Mouse (Mus musculus) limb, embryonic 13.5 days (tissue): Measurements from ENCODE around the gene Gm17657. TPM values are rescaled to one million over a fixed set of nuclear protein-coding genes. Genes with fewer than 3 reads are reported as not detected.
A peak's percentile ranks its signal among the peaks of the same experiment; 100 is the strongest.

Source experiments
- ATAC-seq: fragments of 200-750 bp; cut with Nextera tagmentation; 2 replicates; pipeline ENCODE4 v1.8.0; 2017; ENCODE audit warnings: low read depth, moderate number of reproducible peaks, moderate TSS enrichment; ENCODE audit not compliant: low FRiP score
- H3K27ac ChIP-seq: fragments of 300-500 bp; sonication (generic); 2 replicates; pipeline ENCODE4 v1.5.1; 2015; ENCODE audit warnings: inconsistent platforms, mild to moderate bottlenecking, moderate library complexity
- H3K27me3 ChIP-seq: fragments of 300-500 bp; sonication (generic); 2 replicates; pipeline ENCODE4 v1.6.1; 2015; ENCODE audit warnings: mild to moderate bottlenecking, inconsistent platforms
- H3K36me3 ChIP-seq: fragments of 300-500 bp; sonication (generic); 2 replicates; pipeline ENCODE4 v1.6.1; 2015; ENCODE audit warnings: inconsistent platforms, mild to moderate bottlenecking, moderate library complexity
- H3K4me1 ChIP-seq: fragments of 300-500 bp; sonication (generic); 2 replicates; pipeline ENCODE4 v1.6.1; 2015; ENCODE audit warnings: inconsistent platforms
- H3K4me2 ChIP-seq: fragments of 300-500 bp; sonication (generic); replicated peaks from 2 replicates; pipeline ENCODE4 v1.6.1; 2015; ENCODE audit warnings: inconsistent platforms, mild to moderate bottlenecking, moderate library complexity
- H3K4me3 ChIP-seq: fragments of 300-500 bp; sonication (generic); 2 replicates; pipeline ENCODE4 v1.5.1; 2015; ENCODE audit warnings: moderate library complexity, mild to moderate bottlenecking, inconsistent platforms
- H3K9ac ChIP-seq: fragments of 300-500 bp; sonication (generic); 2 replicates; pipeline ENCODE4 v1.6.1; 2015; ENCODE audit warnings: mild to moderate bottlenecking, inconsistent platforms
- H3K9me3 ChIP-seq: fragments of 300-500 bp; sonication (generic); 2 replicates; pipeline ENCODE4 v1.6.1; 2016; ENCODE audit warnings: inconsistent platforms
- WGBS: fragments of 180-500 bp; shearing (Covaris S2); methylation state at CpG from one replicate; pipeline ENCODE4 v1.1.7; 2015; 5-methylcytosine and 5-hydroxymethylcytosine counted together
- polyA plus RNA-seq: library from polyadenylated mRNA; unstranded; fragments of >200 nt; fragmentation: Nextera tagmentation; extraction: Ambion mirVana; gene quantifications from 2 replicates; pipeline ENCODE4 v1.2.1, GENCODE M21; 2015

Gm17657 gene
- polyA plus RNA-seq, 1 experiment from 2014 or later = not detected

DNA sequence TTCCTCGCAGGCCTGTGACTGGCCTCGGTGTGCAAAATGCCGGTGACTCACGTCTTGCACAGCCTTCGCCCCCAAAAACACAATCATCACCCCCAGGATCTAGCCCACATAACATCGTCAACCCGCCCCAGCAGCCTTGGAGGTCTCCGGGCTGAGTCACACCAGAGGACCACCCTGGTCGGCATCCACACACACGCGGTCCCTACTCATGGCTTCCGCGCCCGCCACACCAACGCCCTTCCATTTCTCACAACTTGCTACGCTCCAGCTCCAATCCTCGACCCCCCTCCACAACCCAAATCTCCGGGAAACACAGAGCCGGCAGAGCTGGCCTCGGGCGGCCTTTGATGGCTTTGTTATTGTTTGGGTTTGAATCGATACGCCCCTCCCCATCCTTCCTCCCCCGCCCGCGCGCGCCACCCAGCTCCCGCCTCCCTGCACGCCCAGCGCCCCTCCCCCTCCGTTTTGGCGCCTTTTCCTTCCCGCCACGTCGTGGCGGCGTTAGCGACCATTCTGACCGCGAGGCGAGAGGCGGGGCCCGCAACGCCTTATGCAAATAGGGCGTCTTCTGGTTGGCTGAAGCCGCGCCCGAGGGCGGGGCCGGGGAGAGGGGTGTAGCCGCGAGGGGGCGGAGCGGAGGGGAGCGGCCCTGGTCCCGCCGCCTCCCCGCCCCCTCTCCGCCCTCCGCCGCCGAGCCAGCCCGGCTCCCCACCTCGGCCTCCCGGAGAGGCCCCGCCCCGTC is 59.3 kb downstream of the Gm17657 start:
- no peaks in the 10 kb centered on the region for H3K9me3 ChIP-seq
- H3K27ac ChIP-seq = peak overlapping the region; percentile 96
- H3K27me3 ChIP-seq = no peaks in the 10 kb centered on the region
- peaks cover 26% of the 10 kb centered on the region for H3K4me1 ChIP-seq
- under 1% methylated on average over 62 of the region's 68 CpGs for WGBS
- H3K4me3 ChIP-seq = peak overlapping the region; percentile 78
- ATAC-seq = peak; percentile 92
- H3K4me2 ChIP-seq = peak overlapping the region; percentile 82
- H3K36me3 ChIP-seq = peaks cover 18% of the 10 kb centered on the region
- peak overlapping the region; percentile 93 for H3K9ac ChIP-seq

DNA sequence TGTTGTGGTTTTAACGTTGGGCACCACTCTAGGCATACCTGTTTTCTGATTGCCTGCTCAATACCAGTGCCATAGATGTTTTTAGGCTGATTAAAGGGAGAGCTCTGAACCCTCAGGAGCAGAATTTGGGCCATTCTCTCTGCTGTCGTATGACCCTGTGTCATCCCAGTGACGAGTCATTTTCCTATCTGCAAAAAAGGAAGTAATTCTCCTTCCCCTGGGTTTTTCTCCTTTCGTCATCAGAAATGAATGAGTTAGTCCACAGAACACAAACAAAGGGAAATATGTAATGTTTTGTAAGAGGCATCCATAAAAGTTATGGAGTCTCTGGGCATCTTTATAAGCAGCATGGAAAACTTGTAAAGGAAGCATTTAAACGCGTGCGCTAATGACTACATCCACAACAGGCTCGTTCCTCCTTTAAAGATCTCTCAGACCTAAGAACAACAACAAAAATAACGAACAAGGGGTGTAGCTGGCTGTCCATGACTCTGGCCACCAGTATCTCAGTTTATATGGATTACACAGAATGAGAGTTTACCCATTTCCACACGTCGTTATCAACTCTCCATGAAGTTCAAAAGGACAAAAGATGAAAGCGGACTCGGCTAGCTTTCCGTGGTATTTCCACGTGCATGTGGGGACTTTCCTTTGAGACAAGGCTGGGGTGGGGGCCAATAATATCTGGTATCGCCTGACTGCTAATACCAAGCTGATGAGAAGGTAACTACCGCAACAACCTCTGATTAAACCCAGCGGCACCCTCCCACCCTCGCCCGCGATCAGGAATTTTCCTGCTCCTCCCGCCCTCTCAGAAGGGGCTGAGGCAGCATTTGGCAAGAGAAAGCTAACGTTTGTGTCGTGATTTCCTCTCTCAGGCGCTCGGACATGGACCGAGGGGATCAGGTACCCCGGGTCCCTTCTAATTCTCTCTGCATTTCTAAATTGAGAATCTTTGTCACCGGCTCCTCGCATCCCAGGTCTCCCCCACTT is 60.2 kb downstream of the Gm17657 start:
- Histone ChIP-seq H3K4me2 (peak overlapping the region; percentile 82), H3K4me3 (peak overlapping the region; percentile 78), H3K27ac (peak overlapping the region; percentile 96), H3K9me3 (no peaks in the 10 kb centered on the region), H3K27me3 (no peaks in the 10 kb centered on the region), H3K9ac (peak overlapping the region; percentile 82), H3K36me3 (peaks cover 11% of the 10 kb centered on the region), H3K4me1 (peaks cover 24% of the 10 kb centered on the region)
- ATAC-seq = no peak
- 4% methylated on average over 30 of the region's 30 CpGs for WGBS

DNA sequence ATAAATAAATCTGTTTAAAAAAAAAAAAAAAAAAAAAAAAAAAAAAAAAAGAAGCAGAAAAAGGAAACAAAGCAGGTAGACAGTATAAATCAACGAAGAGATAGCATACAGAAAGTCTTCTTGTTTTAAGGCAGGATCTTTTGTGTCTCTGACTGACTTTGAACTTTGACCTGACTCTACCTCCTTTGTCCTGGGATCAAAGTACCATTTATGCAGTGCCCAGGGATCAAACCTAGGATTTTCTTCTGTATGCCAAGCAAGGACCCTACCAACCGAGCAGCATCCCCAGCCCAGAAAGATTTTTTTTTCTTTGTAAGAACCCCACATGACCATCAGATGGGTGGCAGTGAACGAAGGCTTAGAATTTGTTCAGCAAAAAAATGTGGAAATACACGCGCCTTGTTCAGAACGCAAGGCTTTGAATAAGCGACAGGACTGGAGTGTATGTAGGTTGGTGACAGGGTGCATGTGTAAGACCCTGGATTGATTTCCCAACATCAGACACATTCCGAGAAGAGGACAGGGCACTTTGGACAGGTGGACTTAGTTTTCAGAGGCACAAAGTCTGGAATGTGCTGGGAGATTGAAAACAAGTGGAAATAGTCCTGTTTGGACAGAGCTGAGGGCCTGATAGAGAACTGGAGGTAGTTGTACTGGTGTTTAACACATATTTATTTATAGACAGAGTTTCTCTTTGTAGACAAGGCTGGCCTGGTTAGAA is 61.0 kb downstream of the Gm17657 start:
- peak overlapping the region; percentile 96 for H3K27ac ChIP-seq
- no peak overlapping the region for H3K4me3 ChIP-seq
- 0 out of 2 replicates have a peak overlapping the region, but pooled peaks have one; percentile 82 for H3K9ac ChIP-seq
- peaks cover 2% of the 10 kb centered on the region for H3K36me3 ChIP-seq
- H3K27me3 ChIP-seq = no peaks in the 10 kb centered on the region
- peaks cover 20% of the 10 kb centered on the region for H3K4me1 ChIP-seq
- WGBS = 79% methylated on average over 8 of the region's 8 CpGs
- no peaks in the 10 kb centered on the region for H3K9me3 ChIP-seq
- H3K4me2 ChIP-seq = peak overlapping the region; percentile 82; the same call in 1 of the 2 replicates
- ATAC-seq = no peak

DNA sequence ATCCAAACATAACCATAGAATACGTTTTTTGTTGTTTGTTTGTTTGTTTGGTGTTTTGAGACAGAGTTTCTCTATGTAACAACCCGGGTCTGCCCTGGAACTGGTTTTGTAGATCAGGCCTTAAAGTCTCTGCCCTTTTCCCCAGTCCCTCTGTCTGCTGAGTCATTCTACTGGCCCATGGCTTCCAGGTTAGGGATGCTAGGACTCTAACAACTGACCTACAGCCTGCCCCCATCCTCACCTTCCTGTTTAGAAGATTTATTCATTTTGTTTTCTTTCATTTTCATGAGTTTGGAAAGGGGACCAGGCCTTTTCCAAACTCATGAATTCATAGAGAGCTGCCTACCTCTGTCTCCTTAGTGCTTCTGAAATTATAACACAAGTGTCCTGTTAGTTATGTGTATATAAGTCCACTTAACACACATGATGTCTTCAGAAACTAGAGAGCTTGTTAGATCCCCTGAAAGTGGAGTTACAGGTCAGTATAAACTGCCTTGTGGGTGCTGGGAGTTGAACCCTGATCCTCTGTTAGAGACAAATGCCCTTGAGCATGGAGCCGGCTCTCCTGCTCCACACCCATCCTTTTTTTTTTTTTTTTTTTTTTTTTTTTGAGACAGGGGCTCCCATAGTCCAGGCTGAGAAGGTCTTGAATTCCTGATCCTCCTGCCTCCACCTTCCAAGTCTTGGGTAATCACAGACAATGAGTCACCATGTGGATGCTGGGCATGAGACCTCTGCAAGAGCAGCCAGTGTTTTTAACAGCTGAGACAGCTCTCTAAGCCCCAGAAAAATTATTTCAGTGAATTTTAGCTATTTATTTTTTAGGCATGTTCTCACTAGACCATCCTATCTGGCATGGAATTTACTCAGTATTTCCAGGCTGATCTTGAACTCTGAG is 63.9 kb downstream of the Gm17657 start:
- H3K4me3 ChIP-seq = no peak overlapping the region
- H3K9ac ChIP-seq = no peak overlapping the region
- H3K36me3 ChIP-seq = no peaks in the 10 kb centered on the region
- H3K9me3 ChIP-seq = 0 out of 2 replicates have a peak, but pooled peaks cover 8% of the 10 kb centered on the region
- no peak for ATAC-seq
- no peak overlapping the region for H3K4me2 ChIP-seq
- no peaks in the 10 kb centered on the region for H3K27me3 ChIP-seq
- H3K27ac ChIP-seq = no peak overlapping the region
- WGBS = 76% methylated on average over 3 of the region's 3 CpGs
- peaks cover 14% of the 10 kb centered on the region for H3K4me1 ChIP-seq

DNA sequence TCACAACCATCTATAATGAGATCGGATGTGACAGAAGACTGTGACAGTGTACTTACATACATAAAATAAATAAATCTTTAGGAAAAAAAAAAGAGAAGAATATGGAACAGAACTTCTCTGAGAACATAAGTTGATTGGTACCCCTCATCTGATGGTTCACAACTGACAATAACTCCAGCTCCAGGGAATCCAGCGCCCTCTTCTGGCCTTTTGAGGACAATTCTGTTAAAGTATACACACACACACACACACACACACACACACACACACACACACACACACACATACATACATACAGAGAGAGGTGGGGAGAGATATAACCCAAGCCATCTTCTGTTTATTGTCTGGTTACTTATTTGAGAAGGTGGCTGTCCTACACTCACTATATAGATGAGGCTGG is 65.0 kb downstream of the Gm17657 start:
- 93% methylated on average over 2 of the region's 2 CpGs for WGBS
- Histone ChIP-seq H3K4me1 (peaks cover 12% of the 10 kb centered on the region), H3K27me3 (no peaks in the 10 kb centered on the region)

DNA sequence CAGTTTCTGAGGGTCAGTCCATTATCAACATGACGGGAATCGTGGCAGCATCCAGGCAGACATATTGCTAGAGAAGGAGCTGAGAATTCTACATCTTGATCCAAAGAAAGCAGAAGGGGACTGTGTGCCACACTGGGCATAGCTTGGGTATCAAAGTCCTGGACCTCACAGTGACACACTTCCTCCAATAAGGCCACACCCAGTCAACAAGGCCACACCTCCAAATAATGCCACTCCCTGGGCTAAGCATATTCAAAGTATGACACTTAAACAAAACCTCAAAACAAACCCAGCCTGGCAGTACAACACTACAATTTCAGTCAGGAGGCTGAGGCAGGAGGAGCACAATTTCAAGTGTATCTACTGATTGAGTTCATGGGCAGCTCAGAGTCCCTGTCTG is 66.2 kb downstream of the Gm17657 start:
- Histone ChIP-seq H3K4me1 (peaks cover under 1% of the 10 kb centered on the region; the same call in 1 of the 2 replicates), H3K4me2 (no peak overlapping the region), H3K36me3 (no peaks in the 10 kb centered on the region), H3K27me3 (no peaks in the 10 kb centered on the region), H3K9me3 (0 out of 2 replicates have a peak, but pooled peaks cover 8% of the 10 kb centered on the region), H3K27ac (no peak overlapping the region), H3K4me3 (no peak overlapping the region), H3K9ac (no peak overlapping the region)
- 97% methylated on average over 2 of the region's 2 CpGs for WGBS
- no peak for ATAC-seq

More for the DNA sequence above, 65.0 kb downstream of the Gm17657 start:
- Histone ChIP-seq H3K4me3 (no peak overlapping the region), H3K4me2 (no peak overlapping the region), H3K36me3 (no peaks in the 10 kb centered on the region), H3K27ac (no peak overlapping the region), H3K9me3 (0 out of 2 replicates have a peak, but pooled peaks cover 8% of the 10 kb centered on the region), H3K9ac (no peak overlapping the region)
- no peak for ATAC-seq

DNA sequence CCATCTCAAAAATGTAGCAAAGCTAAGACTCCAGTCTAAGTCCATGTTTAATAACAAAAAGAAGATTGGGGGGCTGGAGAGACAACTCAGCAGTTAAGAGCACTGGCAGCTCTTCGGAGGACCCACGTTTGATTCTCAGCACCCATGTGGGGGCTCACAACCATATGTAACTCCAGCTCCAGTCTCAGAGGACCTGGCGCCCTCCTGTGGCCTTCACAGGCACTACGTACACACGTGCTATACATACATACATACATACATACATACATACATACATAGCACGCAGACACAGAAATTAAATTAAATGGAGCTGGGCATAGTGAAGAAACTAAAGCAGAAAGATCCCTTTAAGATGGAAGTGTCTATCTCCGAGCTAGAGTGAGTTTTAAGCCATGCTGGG is 66.8 kb downstream of the Gm17657 start:
- Histone ChIP-seq H3K4me2 (no peak overlapping the region), H3K4me1 (no peaks in the 10 kb centered on the region), H3K4me3 (no peak overlapping the region), H3K36me3 (no peaks in the 10 kb centered on the region), H3K9ac (no peak overlapping the region), H3K27ac (no peak overlapping the region), H3K9me3 (0 out of 2 replicates have a peak, but pooled peaks cover 8% of the 10 kb centered on the region), H3K27me3 (no peaks in the 10 kb centered on the region)
- ATAC-seq = no peak
- 93% methylated on average over 7 of the region's 7 CpGs for WGBS

DNA sequence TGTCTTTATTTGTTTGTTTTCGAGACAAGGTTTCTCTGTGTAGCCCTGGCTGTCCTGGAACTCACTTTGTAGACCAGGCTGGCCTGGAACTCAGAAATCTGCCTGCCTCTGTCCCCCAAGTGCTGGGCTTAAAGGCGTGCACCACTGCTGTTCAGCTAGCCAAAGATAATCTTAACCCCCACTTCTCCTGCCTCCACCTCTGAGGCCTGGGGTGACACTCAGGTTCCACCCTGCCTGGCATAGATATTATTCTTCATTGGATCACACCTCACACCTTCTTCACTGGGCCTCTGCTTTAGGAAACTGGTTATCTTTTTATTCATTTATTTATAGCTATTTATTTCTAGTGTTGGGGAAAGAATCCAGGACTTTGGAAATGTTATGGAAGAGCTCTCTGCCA is 69.2 kb downstream of the Gm17657 start:
- Histone ChIP-seq H3K4me2 (no peak overlapping the region), H3K27ac (no peak overlapping the region), H3K9me3 (0 out of 2 replicates have a peak, but pooled peaks cover 8% of the 10 kb centered on the region), H3K36me3 (no peaks in the 10 kb centered on the region), H3K4me3 (no peak overlapping the region), H3K4me1 (no peaks in the 10 kb centered on the region), H3K27me3 (no peaks in the 10 kb centered on the region), H3K9ac (no peak overlapping the region)
- WGBS = 84% methylated on average over 2 of the region's 2 CpGs
- no peak for ATAC-seq

DNA sequence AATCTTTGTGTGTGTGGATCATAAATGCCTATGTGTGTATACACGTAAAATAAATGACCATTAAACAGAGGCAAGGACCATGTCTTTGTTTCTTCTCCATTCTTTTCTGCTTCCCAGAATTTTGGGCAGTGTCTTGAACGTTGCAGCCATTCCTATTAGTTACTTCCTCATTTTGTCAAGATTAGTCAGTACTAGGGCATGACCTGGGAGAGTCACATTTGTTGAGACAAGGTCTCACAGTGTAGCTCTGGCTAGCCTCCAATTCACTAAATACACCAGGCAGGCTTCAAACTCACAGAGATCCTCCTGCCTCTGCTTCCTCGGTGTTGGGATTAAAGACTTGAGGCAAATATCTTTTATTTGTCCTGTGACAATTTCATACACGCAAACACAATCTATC is 71.2 kb downstream of the Gm17657 start:
- no peak for ATAC-seq
- no peaks in the 10 kb centered on the region for H3K27me3 ChIP-seq
- WGBS = 86% methylated on average over 4 of the region's 4 CpGs
- H3K4me3 ChIP-seq = no peak overlapping the region
- H3K9me3 ChIP-seq = 0 out of 2 replicates have a peak, but pooled peaks cover 8% of the 10 kb centered on the region
- H3K4me1 ChIP-seq = no peaks in the 10 kb centered on the region
- H3K36me3 ChIP-seq = no peaks in the 10 kb centered on the region
- no peak overlapping the region for H3K4me2 ChIP-seq
- no peak overlapping the region for H3K9ac ChIP-seq
- H3K27ac ChIP-seq = no peak overlapping the region

DNA sequence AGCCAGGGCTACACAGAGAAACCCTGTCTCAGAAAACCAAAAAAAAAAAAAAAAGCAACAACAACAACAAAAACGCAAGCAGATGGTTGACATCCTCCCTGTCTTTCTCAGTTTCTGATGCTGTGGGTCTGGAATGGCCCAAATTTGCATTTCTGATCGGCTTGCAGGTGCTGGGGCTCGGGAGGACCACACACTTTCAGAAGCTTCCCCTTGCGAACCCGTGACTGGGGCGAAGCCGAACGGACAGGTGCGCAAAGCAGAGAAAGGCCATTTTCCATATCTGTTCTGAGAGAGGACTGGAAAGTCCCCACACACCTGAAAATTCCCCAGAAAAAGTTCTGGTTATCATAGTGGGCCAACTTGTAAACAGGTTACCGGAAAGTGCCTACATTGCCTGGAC is 72.1 kb downstream of the Gm17657 start:
- WGBS = 90% methylated on average over 10 of the region's 10 CpGs
- H3K36me3 ChIP-seq = no peaks in the 10 kb centered on the region

DNA sequence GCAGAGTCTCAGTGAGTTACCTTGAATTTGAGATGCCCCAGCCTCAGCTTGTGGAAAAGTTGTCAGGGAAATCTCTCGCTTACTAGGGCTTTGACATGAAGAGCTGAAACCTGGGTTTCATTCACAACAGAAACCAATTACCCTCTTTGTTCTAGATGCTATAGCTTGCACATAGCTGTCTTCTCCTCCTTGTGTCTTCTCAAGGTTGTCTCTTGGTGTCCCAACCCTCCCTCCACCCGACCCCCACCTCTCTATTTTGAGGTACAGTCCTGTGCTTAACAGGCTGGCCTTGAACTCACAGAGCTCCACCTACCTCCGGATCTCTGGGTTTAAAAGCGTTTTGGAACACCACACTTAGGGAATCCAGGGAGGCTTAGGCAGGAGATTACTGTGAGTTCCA is 73.0 kb downstream of the Gm17657 start:
- H3K4me2 ChIP-seq = no peak overlapping the region
- ATAC-seq = no peak
- H3K27me3 ChIP-seq = no peaks in the 10 kb centered on the region
- H3K27ac ChIP-seq = no peak overlapping the region
- no peaks in the 10 kb centered on the region for H3K4me1 ChIP-seq
- H3K4me3 ChIP-seq = no peak overlapping the region
- WGBS = 84% methylated on average over 4 of the region's 4 CpGs
- no peaks in the 10 kb centered on the region for H3K36me3 ChIP-seq
- H3K9me3 ChIP-seq = no peaks in the 10 kb centered on the region; the same call in 1 of the 2 replicates
- H3K9ac ChIP-seq = no peak overlapping the region

More for the DNA sequence above, 72.1 kb downstream of the Gm17657 start:
- Histone ChIP-seq H3K4me2 (no peak overlapping the region), H3K4me1 (no peaks in the 10 kb centered on the region), H3K9ac (no peak overlapping the region), H3K4me3 (no peak overlapping the region), H3K27ac (no peak overlapping the region), H3K27me3 (no peaks in the 10 kb centered on the region), H3K9me3 (0 out of 2 replicates have a peak, but pooled peaks cover 1% of the 10 kb centered on the region)
- no peak for ATAC-seq
